Mouse (Mus musculus) stomach, postnatal 0 days (tissue): ENCODE data around the gene Nt5dc2.

Experiments
- CTCF ChIP-seq: IDR thresholded peaks from 2 replicates; pipeline ENCODE4 v1.5.1; 2016; ENCODE audit warnings: antibody characterized with exemption, low read depth, mild to moderate bottlenecking, moderate library complexity
- EP300 ChIP-seq: optimal IDR thresholded peaks from 2 replicates; pipeline ENCODE3; 2016; ENCODE audit warnings: antibody characterized with exemption

DNA sequence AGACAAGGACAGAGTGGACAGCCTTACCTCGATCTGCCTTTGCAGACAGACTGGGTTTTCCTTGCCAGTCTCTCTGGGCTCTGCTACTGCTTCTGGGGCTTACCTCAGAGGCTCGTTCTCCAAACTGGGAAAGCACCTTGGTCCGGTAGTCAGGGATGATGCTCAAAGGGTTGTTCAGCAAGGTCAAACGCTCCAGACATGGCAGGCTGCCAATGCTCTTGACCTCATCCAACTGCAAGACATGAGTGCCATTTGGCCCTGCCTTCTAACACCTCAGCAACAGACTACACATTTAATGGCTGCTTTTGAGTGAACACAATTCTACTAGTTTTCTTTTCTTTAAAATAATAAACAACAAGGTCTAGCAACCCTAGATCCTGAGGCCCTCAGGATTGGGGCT, 55.8 kb downstream of the Nt5dc2 start:
- no peak for TF ChIP-seq EP300
- TF ChIP-seq CTCF, result no peak
